Mouse (Mus musculus): Measurements from ENCODE around the gene Hist1h2bf. TPM values are rescaled to one million over a fixed set of nuclear protein-coding genes. Genes with fewer than 3 reads are reported as not detected.

Gene Hist1h2bf
- 3.8 and 7.9 TPM in 2 replicates for polyA plus RNA-seq (2012; ENCODE audit: insufficient read depth, insufficient read length, missing spikeins)

DNA sequence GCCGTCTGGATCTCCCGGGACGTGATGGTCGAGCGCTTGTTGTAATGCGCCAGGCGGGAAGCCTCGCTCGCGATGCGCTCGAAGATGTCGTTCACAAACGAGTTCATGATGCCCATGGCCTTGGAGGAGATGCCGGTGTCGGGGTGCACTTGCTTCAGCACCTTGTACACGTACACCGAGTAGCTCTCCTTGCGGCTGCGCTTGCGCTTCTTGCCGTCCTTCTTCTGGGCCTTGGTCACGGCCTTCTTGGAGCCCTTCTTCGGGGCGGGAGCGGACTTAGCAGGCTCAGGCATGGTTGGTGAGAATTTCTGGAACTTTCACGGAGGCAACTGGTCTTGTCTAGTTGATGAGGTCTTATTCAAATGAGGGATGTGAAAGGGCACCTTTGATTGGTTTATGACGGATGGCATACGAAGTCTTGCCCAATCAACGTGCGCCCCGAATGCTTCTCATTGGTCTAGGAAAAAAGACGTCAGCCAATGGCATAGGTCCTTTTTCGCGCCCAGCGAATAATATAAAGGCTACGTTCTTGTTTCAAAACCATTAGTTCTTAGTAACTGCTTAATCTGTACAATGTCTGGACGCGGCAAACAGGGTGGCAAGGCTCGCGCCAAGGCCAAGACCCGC is at the start of gene Hist1h2bf, which contains the start of gene Hist1h2ad:
Hist1h2bf (minus strand) TSS at position 299 of the 627 bp plus-strand sequence.
Hist1h2ad (plus strand) TSS at position 484 of the 627 bp plus-strand sequence.
- Histone ChIP-seq H3K27ac (ENCODE audit: insufficient read depth, low read depth, low read length) (peak within 1 kb of the TSS; percentile 83), H3K4me3 (ENCODE audit: insufficient read depth, low read length) (peak within 1 kb of the TSS; percentile 53), H3K4me1 (ENCODE audit: control insufficient read depth, insufficient read depth, low read length) (peaks cover 15% of the 10 kb centered on the region)

GRCm38 (mm10) chr13:23622861-23623450 is 49.0 kb upstream of the Hist1h2bf start:
- Histone ChIP-seq H3K4me3 (ENCODE audit: insufficient read depth, low read length) (peak overlapping the region; percentile 41), H3K4me1 (ENCODE audit: control insufficient read depth, insufficient read depth, low read length) (peaks cover 12% of the 10 kb centered on the region), H3K27ac (ENCODE audit: insufficient read depth, low read depth, low read length) (peak overlapping the region; percentile 62)
- TF ChIP-seq POLR2A (IDR thresholded peaks at IDR 0.05; ENCODE audit: borderline replicate concordance, low read depth, low read length): no peak
- no peak for TF ChIP-seq CTCF (IDR thresholded peaks at IDR 0.05; ENCODE audit: low read depth, low read length)

- TF ChIP-seq POLR2A (IDR thresholded peaks at IDR 0.05; ENCODE audit: borderline replicate concordance, low read depth, low read length): peak; percentile 84; the same call in 1 of the 2 replicates
Measured at GRCm38 (mm10) chr13:23622175-23622671, 48.2 kb upstream of the Hist1h2bf start, which contains the start of gene Hist1h1e. Gene Hist1h1e (minus strand): TSS chr13:23622558.

GRCm38 (mm10) chr13:23621532-23622174 is 47.7 kb upstream of the Hist1h2bf start:
- TF ChIP-seq CTCF (IDR thresholded peaks at IDR 0.05; ENCODE audit: low read depth, low read length) (no peak), POLR2A (IDR thresholded peaks at IDR 0.05; ENCODE audit: borderline replicate concordance, low read depth, low read length) (no peak)
- peak overlapping the region; percentile 64 for H3K4me3 ChIP-seq (ENCODE audit: insufficient read depth, low read length)
- peaks cover 14% of the 10 kb centered on the region for H3K4me1 ChIP-seq (ENCODE audit: control insufficient read depth, insufficient read depth, low read length)
- H3K27ac ChIP-seq (ENCODE audit: insufficient read depth, low read depth, low read length): peak overlapping the region; percentile 90

More at GRCm38 (mm10) chr13:23622175-23622671, 48.2 kb upstream of the Hist1h2bf start, which contains the start of gene Hist1h1e:
- Histone ChIP-seq H3K4me3 (ENCODE audit: insufficient read depth, low read length) (peak within 1 kb of the TSS; percentile 64), H3K27ac (ENCODE audit: insufficient read depth, low read depth, low read length) (peak within 1 kb of the TSS; percentile 90), H3K4me1 (ENCODE audit: control insufficient read depth, insufficient read depth, low read length) (peaks cover 13% of the 10 kb centered on the region)

DNA sequence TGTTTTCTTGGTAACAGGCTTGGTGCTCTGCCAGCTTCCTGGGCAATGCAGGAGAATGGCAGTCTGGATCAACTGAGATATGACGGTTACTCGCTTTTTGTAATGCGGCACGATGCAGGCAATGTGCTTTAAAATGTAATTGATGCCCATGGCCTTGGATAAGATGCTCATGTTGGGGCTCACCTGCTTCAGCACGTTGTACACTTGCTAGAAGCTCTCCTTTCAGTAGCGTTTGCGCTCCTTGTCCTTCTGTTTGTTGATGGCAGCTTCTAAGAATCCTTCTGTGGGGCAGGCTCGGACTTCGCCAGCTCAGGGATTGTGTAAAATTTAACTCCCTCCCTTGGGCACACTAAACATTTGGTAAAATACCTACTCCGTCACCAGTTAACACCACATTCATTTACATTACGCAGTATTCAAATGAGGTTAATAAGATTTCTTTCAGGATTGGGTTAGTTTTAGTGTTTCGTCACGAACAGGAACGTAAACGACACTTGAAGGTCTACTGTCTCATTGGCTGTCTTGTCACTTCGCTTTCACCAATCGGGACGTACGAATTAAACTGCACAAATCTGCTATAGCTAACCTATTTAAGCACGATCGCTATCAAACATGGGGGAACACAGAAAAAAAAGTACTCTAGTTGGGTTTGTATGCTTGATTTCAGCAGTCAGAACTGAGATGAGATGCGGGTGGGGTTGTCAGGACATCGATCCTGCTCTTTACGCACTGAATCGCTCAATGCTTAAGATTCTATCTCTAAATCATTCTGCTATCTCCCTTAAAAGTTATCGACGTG is 46.9 kb upstream of the Hist1h2bf start, which contains the start of gene Hist1h2be:
Hist1h2be (minus strand) TSS at position 392 of the 799 bp plus-strand sequence.
- Histone ChIP-seq H3K27ac (ENCODE audit: insufficient read depth, low read depth, low read length) (peak within 1 kb of the TSS; percentile 90), H3K4me3 (ENCODE audit: insufficient read depth, low read length) (peak within 1 kb of the TSS; percentile 64), H3K4me1 (ENCODE audit: control insufficient read depth, insufficient read depth, low read length) (peaks cover 14% of the 10 kb centered on the region)
- TF ChIP-seq POLR2A (IDR thresholded peaks at IDR 0.05; ENCODE audit: borderline replicate concordance, low read depth, low read length) (no peak), CTCF (IDR thresholded peaks at IDR 0.05; ENCODE audit: low read depth, low read length) (no peak)

- peak overlapping the region; percentile 84 for H3K27ac ChIP-seq (ENCODE audit: insufficient read depth, low read depth, low read length)
- peaks cover 14% of the 10 kb centered on the region for H3K4me1 ChIP-seq (ENCODE audit: control insufficient read depth, insufficient read depth, low read length)
- TF ChIP-seq CTCF (IDR thresholded peaks at IDR 0.05; ENCODE audit: low read depth, low read length): no peak
- no peak for TF ChIP-seq POLR2A (IDR thresholded peaks at IDR 0.05; ENCODE audit: borderline replicate concordance, low read depth, low read length)
- peak overlapping the region; percentile 64 for H3K4me3 ChIP-seq (ENCODE audit: insufficient read depth, low read length)
Measured at GRCm38 (mm10) chr13:23620056-23620732, 46.2 kb upstream of the Hist1h2bf start.

DNA sequence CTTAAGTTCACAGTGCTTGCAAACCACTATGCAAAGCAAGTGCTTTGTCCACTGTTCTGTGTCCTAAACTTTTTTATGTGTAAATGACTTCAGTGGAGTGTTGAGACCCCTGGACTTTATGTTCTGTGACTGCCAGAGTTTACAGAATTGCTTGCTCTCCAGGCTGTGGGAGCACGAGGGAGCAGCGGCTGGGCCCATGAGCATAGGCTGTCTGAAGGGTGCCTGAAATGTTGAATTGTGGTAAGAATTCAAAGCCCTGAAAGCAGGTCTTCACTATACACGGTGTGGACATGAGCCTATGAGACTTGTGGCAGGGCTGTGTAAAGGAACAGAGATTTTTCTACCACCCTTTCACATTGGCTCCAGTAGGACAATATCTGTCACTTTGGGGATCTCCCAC is 37.6 kb upstream of the Hist1h2bf start:
- H3K4me1 ChIP-seq (ENCODE audit: control insufficient read depth, insufficient read depth, low read length): peaks cover 11% of the 10 kb centered on the region
- no peak overlapping the region for H3K4me3 ChIP-seq (ENCODE audit: insufficient read depth, low read length)
- H3K27ac ChIP-seq (ENCODE audit: insufficient read depth, low read depth, low read length): no peak overlapping the region
- TF ChIP-seq CTCF (IDR thresholded peaks at IDR 0.05; ENCODE audit: low read depth, low read length): no peak
- no peak for TF ChIP-seq POLR2A (IDR thresholded peaks at IDR 0.05; ENCODE audit: borderline replicate concordance, low read depth, low read length)

DNA sequence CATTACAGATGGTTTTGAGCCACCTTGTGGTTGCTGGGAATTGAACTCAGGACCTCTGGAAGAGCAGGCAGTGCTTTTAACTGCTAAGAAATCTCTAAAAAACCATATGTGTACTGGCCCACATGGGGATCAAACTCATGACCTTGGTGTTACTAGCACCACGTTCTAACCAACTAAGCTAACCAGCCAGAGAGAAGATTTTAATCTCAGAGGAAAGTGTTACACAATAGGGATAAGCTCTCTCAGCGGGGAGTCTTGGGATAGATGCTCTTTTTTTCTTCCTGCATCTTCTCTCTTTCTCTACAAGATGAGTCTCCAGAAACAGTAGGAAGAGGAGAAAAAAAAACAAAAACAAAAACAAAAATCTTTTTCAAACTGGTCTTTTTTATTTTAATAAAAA is 36.4 kb upstream of the Hist1h2bf start:
- Histone ChIP-seq H3K27ac (ENCODE audit: insufficient read depth, low read depth, low read length) (no peak overlapping the region), H3K4me1 (ENCODE audit: control insufficient read depth, insufficient read depth, low read length) (peaks cover 13% of the 10 kb centered on the region)
- no peak for TF ChIP-seq CTCF (IDR thresholded peaks at IDR 0.05; ENCODE audit: low read depth, low read length)
- no peak for TF ChIP-seq POLR2A (IDR thresholded peaks at IDR 0.05; ENCODE audit: borderline replicate concordance, low read depth, low read length)

DNA sequence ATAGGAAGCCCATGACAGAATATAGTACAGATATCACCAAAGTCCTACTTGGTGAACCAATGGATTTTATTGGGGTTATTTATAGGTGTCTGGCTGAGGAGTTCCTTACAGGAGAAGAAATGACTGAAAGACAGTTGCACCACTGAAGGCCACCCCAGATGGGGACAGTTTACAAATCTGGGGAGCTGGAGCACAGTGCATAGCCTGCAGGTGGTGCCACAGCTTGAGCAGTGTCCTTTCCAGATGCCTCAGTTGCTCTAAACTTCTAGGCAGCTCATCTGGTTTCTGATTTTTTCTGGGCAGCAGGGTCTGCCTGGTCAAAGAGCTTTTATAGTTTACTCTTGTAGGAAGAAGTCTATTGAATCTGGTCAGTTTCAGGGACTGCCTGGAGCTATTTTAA is 35.8 kb upstream of the Hist1h2bf start:
- H3K4me1 ChIP-seq (ENCODE audit: control insufficient read depth, insufficient read depth, low read length): peaks cover 13% of the 10 kb centered on the region
- no peak overlapping the region for H3K27ac ChIP-seq (ENCODE audit: insufficient read depth, low read depth, low read length)
- no peak overlapping the region for H3K4me3 ChIP-seq (ENCODE audit: insufficient read depth, low read length)
- TF ChIP-seq CTCF (IDR thresholded peaks at IDR 0.05; ENCODE audit: low read depth, low read length): no peak
- TF ChIP-seq POLR2A (IDR thresholded peaks at IDR 0.05; ENCODE audit: borderline replicate concordance, low read depth, low read length): no peak

More for the DNA sequence above, 36.4 kb upstream of the Hist1h2bf start:
- H3K4me3 ChIP-seq (ENCODE audit: insufficient read depth, low read length): no peak overlapping the region

All from bone marrow macrophage, adult 2 months (primary cell).